Mouse (Mus musculus): ENCODE results near the gene Neu2.

GRCm38 (mm10) chr1:87574353-87574752 lies 64.7 kb downstream of the Neu2 start:
- TF ChIP-seq CTCF (IDR thresholded peaks at IDR 0.05; ENCODE audit: low read depth) (no peak), EP300 (optimal IDR thresholded peaks at IDR 0.05) (no peak)

Data from stomach, postnatal 0 days (tissue).